Mouse (Mus musculus) lung, postnatal 0 days (tissue): ENCODE results near the gene Ecpas.

Experiments used
- CTCF ChIP-seq: IDR thresholded peaks from 2 replicates; pipeline ENCODE4 v1.5.1; 2016; ENCODE audit warnings: antibody characterized with exemption, mild to moderate bottlenecking
- EP300 ChIP-seq: IDR thresholded peaks from 2 replicates; pipeline ENCODE4 v1.6.1; 2016; ENCODE audit warnings: antibody characterized with exemption, mild to moderate bottlenecking, control low read depth

DNA sequence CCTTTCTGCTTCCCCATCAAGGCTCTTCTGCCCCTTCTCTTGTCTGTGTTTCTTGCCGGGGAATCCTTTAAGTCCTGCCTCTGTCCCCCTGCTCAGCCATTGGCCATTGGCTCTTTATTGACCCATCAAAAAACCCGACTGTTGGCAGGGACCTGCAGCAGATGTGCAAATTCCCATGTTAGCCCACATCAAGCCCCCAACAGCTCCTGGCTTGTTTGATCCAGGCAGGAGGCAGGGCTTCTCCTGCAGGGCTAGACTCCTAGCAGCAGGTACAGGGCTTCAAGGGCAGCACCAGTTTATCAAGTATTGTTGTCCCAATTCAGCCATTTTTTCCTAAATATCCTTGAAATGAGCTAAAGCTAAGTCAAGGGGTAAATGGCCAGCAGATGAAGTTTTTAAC lies 13.6 kb upstream of the Ecpas start:
- TF ChIP-seq CTCF (no peak), EP300 (no peak)
